Mouse (Mus musculus) CH12.LX (cell line): Measurements from ENCODE around the gene Yipf1. TPM values are rescaled to one million over a fixed set of nuclear protein-coding genes. Genes with fewer than 3 reads are reported as not detected.

Experiments used
- DNase-seq: peaks from one replicate; pipeline ENCODE4 v3.0.0-alpha.2; 2013; ENCODE audit errors: extremely low read depth
- H3K27ac ChIP-seq: 2 replicates; pipeline ENCODE4 v1.5.1; 2012; ENCODE audit warnings: low read depth, mild to moderate bottlenecking, control low read depth, moderate library complexity; ENCODE audit not compliant: insufficient read depth
- H3K27me3 ChIP-seq: replicated peaks from 2 replicates; pipeline ENCODE3; 2012; ENCODE audit warnings: inconsistent platforms
- H3K36me3 ChIP-seq, 2 experiments: replicated peaks in 1 of 2; 2 replicates each; pipeline versions ENCODE3 to v1.6.1; 2012; ENCODE audit warnings: inconsistent platforms in 1 of 2, low read length in 1 of 2, mild to moderate bottlenecking in 1 of 2, mixed read lengths in 1 of 2, moderate library complexity in 1 of 2; ENCODE audit not compliant: control insufficient read depth in 1 of 2, insufficient read depth in 1 of 2
- H3K4me1 ChIP-seq, 2 experiments: 2 replicates each; pipeline ENCODE4 v1.6.1; 2012; ENCODE audit warnings: inconsistent platforms in 1 of 2, moderate library complexity in 1 of 2; ENCODE audit not compliant: insufficient read depth in 2 of 2, control insufficient read depth in 1 of 2
- H3K4me2 ChIP-seq: 2 replicates; pipeline ENCODE4 v1.6.1; 2012; ENCODE audit warnings: low read depth, mild to moderate bottlenecking, control low read depth; ENCODE audit not compliant: poor library complexity, insufficient read depth, severe bottlenecking
- H3K4me3 ChIP-seq, 3 experiments: fragments of 150-350 bp in 1 of 3; sonication (generic) in 1 of 3; replicated peaks in 1 of 3; 2 replicates each; pipeline versions ENCODE3 to v1.5.1; 2011 to 2012; ENCODE audit warnings: low read depth in 2 of 3, low read length in 2 of 3, mild to moderate bottlenecking in 2 of 3, moderate library complexity in 2 of 3, control low read depth in 1 of 3, improper control_type of control experiment in 1 of 3, inconsistent platforms in 1 of 3, mixed read lengths in 1 of 3; ENCODE audit not compliant: poor library complexity in 1 of 3
- H3K79me2 ChIP-seq: replicated peaks from 2 replicates; pipeline ENCODE4 v1.6.1; 2012; ENCODE audit warnings: mild to moderate bottlenecking, moderate library complexity; ENCODE audit not compliant: control insufficient read depth, poor library complexity, insufficient read depth, severe bottlenecking; ENCODE audit errors: extremely low read depth
- H3K9ac ChIP-seq: 2 replicates; pipeline ENCODE4 v1.6.1; 2012; ENCODE audit warnings: low read depth, mild to moderate bottlenecking, control low read depth, moderate library complexity; ENCODE audit not compliant: insufficient read depth
- H3K9me3 ChIP-seq: replicated peaks from 2 replicates; pipeline ENCODE3; 2012; ENCODE audit warnings: low read length, inconsistent platforms, mixed read lengths
- CHD1 ChIP-seq: IDR thresholded peaks from 2 replicates; pipeline ENCODE4 v1.6.1; 2012; ENCODE audit warnings: low read depth, low read length, improper control_type of control experiment, inconsistent platforms
- CHD2 ChIP-seq: IDR thresholded peaks from 2 replicates; pipeline ENCODE4 v1.6.1; 2011; ENCODE audit warnings: low read length, improper control_type of control experiment
- CTCF ChIP-seq, 2 experiments: IDR thresholded peaks in 1 of 2; conservative IDR thresholded peaks in 1 of 2; 2 replicates each; pipeline ENCODE4 v1.5.1; 2011 to 2012; ENCODE audit warnings: low read depth in 2 of 2, low read length in 2 of 2, improper control_type of control experiment in 1 of 2, inconsistent platforms in 1 of 2, mild to moderate bottlenecking in 1 of 2, moderate library complexity in 1 of 2
- ELF1 ChIP-seq: IDR thresholded peaks from 2 replicates; pipeline ENCODE4 v1.6.1; 2014; ENCODE audit warnings: low read depth, mild to moderate bottlenecking, inconsistent platforms, low read length, improper control_type of control experiment
- ETS1 ChIP-seq: conservative IDR thresholded peaks from 2 replicates; pipeline ENCODE4 v1.6.1; 2012; ENCODE audit warnings: low read depth, mild to moderate bottlenecking, inconsistent platforms, low read length, improper control_type of control experiment, moderate library complexity
- GABPA ChIP-seq: IDR thresholded peaks from 2 replicates; pipeline ENCODE4 v1.6.1; 2012; ENCODE audit warnings: low read depth, low read length, improper control_type of control experiment, inconsistent platforms; ENCODE audit not compliant: insufficient replicate concordance
- HCFC1 ChIP-seq: IDR thresholded peaks from 2 replicates; pipeline ENCODE4 v1.6.1; 2012; ENCODE audit warnings: low read depth, mild to moderate bottlenecking, inconsistent platforms, low read length, improper control_type of control experiment
- IRF4 ChIP-seq: IDR thresholded peaks from 2 replicates; pipeline ENCODE4 v1.6.1; 2014; ENCODE audit warnings: low read depth, mild to moderate bottlenecking, inconsistent platforms, low read length, improper control_type of control experiment
- JUN ChIP-seq: IDR thresholded peaks from 2 replicates; pipeline ENCODE4 v1.6.1; 2011; ENCODE audit warnings: low read depth, mild to moderate bottlenecking, low read length, improper control_type of control experiment, moderate library complexity; ENCODE audit not compliant: insufficient read depth
- JUND ChIP-seq: conservative IDR thresholded peaks from 2 replicates; pipeline ENCODE4 v1.6.1; 2011; ENCODE audit warnings: low read depth, low read length, improper control_type of control experiment
- KAT2A ChIP-seq: IDR thresholded peaks from 2 replicates; pipeline ENCODE4 v1.6.1; 2012; ENCODE audit warnings: low read length, improper control_type of control experiment, inconsistent platforms; ENCODE audit not compliant: insufficient replicate concordance
- MAX ChIP-seq: IDR thresholded peaks from 2 replicates; pipeline ENCODE4 v1.6.1; 2011; ENCODE audit warnings: low read length, improper control_type of control experiment
- MAZ ChIP-seq: IDR thresholded peaks from 2 replicates; pipeline ENCODE4 v1.6.1; 2012; ENCODE audit warnings: low read depth, mild to moderate bottlenecking, inconsistent platforms, low read length, improper control_type of control experiment, moderate library complexity
- MEF2A ChIP-seq: IDR thresholded peaks from 2 replicates; pipeline ENCODE4 v1.6.1; 2014; ENCODE audit warnings: low read depth, mild to moderate bottlenecking, inconsistent platforms, low read length, improper control_type of control experiment, borderline replicate concordance
- MXI1 ChIP-seq: IDR thresholded peaks from 2 replicates; pipeline ENCODE4 v1.6.1; 2011; ENCODE audit warnings: mild to moderate bottlenecking, low read depth, low read length, improper control_type of control experiment
- MYC ChIP-seq: IDR thresholded peaks from 2 replicates; pipeline ENCODE4 v1.6.1; 2011; ENCODE audit warnings: low read depth, mild to moderate bottlenecking, improper control_type of control experiment, low read length
- NELFE ChIP-seq: IDR thresholded peaks from 2 replicates; pipeline ENCODE4 v1.6.1; 2011; ENCODE audit warnings: low read depth, low read length, improper control_type of control experiment
- NRF1 ChIP-seq: IDR thresholded peaks from 2 replicates; pipeline ENCODE4 v1.6.1; 2014; ENCODE audit warnings: low read depth, mild to moderate bottlenecking, inconsistent platforms, low read length, improper control_type of control experiment, moderate library complexity
- PAX5 ChIP-seq: IDR thresholded peaks from 2 replicates; pipeline ENCODE4 v1.6.1; 2012; ENCODE audit warnings: low read length, inconsistent platforms, mixed read lengths
- POLR2A ChIP-seq: IDR thresholded peaks from 2 replicates; pipeline ENCODE4 v1.6.1; 2011; ENCODE audit warnings: low read depth, mild to moderate bottlenecking, improper control_type of control experiment, low read length
- POLR2AphosphoS2 ChIP-seq: IDR thresholded peaks from 2 replicates; pipeline ENCODE4 v1.6.1; 2011; ENCODE audit warnings: low read depth, low read length, improper control_type of control experiment
- RAD21 ChIP-seq: IDR thresholded peaks from 2 replicates; pipeline ENCODE4 v1.6.1; 2011; ENCODE audit warnings: low read depth, mild to moderate bottlenecking, low read length, improper control_type of control experiment, moderate library complexity
- RCOR1 ChIP-seq: conservative IDR thresholded peaks from 2 replicates; pipeline ENCODE4 v1.6.1; 2012; ENCODE audit warnings: low read depth, mild to moderate bottlenecking, inconsistent platforms, low read length, improper control_type of control experiment
- SMC3 ChIP-seq: IDR thresholded peaks from 2 replicates; pipeline ENCODE4 v1.6.1; 2011; ENCODE audit warnings: low read depth, low read length, improper control_type of control experiment
- TBP ChIP-seq: conservative IDR thresholded peaks from 2 replicates; pipeline ENCODE4 v1.6.1; 2011; ENCODE audit warnings: low read depth, low read length, improper control_type of control experiment
- TCF12 ChIP-seq: IDR thresholded peaks from 2 replicates; pipeline ENCODE4 v1.6.1; 2014; ENCODE audit warnings: low read depth, mild to moderate bottlenecking, inconsistent platforms, low read length, improper control_type of control experiment
- UBTF ChIP-seq: IDR thresholded peaks from 2 replicates; pipeline ENCODE4 v1.6.1; 2012; ENCODE audit warnings: low read depth, mild to moderate bottlenecking, inconsistent platforms, low read length, improper control_type of control experiment, moderate library complexity
- USF2 ChIP-seq: conservative IDR thresholded peaks from 2 replicates; pipeline ENCODE4 v1.6.1; 2011; ENCODE audit warnings: low read depth, low read length, improper control_type of control experiment
- ZKSCAN1 ChIP-seq: IDR thresholded peaks from 2 replicates; pipeline ENCODE4 v1.6.1; 2012; ENCODE audit warnings: low read depth, inconsistent platforms, low read length, improper control_type of control experiment, borderline replicate concordance
- ZMIZ1 ChIP-seq: IDR thresholded peaks from 2 replicates; pipeline ENCODE4 v1.6.1; 2012; ENCODE audit warnings: low read depth, mild to moderate bottlenecking, inconsistent platforms, low read length, improper control_type of control experiment
- dilution Hi-C: fragments of 300-500 bp; cut with MboI; formaldehyde crosslinking; loops from 2 replicates; pipeline ENCODE4 v1.14.3; 2020; ENCODE audit warnings: low sequenced_read_pairs; ENCODE audit not compliant: extremely low pct_unique_long_range_greater_than_20kb, extremely low pct_ligation_motif_present
- in situ Hi-C: fragments of 300-500 bp; cut with MboI; formaldehyde crosslinking; loops from 3 replicates; pipeline ENCODE4 v1.14.3; 2019; ENCODE audit warnings: low sequenced_read_pairs, low pct_ligation_motif_present, low pct_unique_long_range_greater_than_20kb, mixed read lengths
- polyA plus RNA-seq: library from polyadenylated mRNA; unstranded; fragments of >175 nt; gene quantifications from 2 replicates; pipeline ENCODE4 v1.2.1, GENCODE M21; 2012; ENCODE audit warnings: low read depth; ENCODE audit not compliant: insufficient read length
- total RNA-seq, 2 experiments: library from RNA; depleted of rRNA; stranded (reverse); fragments of 300-350 nt in 1 of 2; fragments of >200 nt in 1 of 2; gene quantifications; 2 replicates each; pipeline ENCODE4 v1.2.3; 2012 to 2014

Yipf1 gene
- total and polyA plus RNA-seq, 3 experiments, result 47.2 to 60.5 (median 52.8) TPM

DNA sequence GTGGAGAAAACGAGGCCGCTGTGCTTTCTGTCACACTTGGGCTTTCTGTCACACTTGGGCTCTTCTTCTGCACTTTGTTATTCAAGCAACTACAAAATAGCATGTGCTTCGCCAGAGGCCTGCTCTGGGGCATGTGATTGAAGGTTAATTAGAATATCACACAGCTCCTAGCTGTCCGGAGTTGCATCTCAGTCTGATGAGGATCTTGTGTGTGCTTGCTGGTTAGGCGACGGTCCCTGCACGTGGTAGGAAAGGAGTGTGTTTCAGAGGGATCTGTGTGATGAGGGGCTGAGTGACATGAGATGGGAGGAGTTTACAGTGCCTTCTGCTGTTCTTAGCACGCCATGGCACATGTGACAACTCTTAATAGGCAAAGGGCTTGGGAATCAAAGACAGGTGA, 73.3 kb downstream of the Yipf1 start:
- no peak overlapping the region for H3K9ac ChIP-seq
- no peak overlapping the region for H3K4me2 ChIP-seq
- H3K4me1 ChIP-seq, result no peaks in the 10 kb centered on the region
- TF ChIP-seq JUN (no peak), PAX5 (no peak), ELF1 (no peak), JUND (no peak), RAD21 (no peak), USF2 (no peak), SMC3 (no peak), NELFE (no peak), MAZ (no peak), NRF1 (no peak), GABPA (no peak), CHD2 (no peak), TBP (no peak), KAT2A (no peak), POLR2AphosphoS2 (no peak), IRF4 (no peak), ZMIZ1 (no peak), MAX (no peak), ZKSCAN1 (no peak)
- DNase-seq, result no peak
- H3K4me3 ChIP-seq, result no peak overlapping the region
- H3K9me3 ChIP-seq, result no peaks in the 10 kb centered on the region
- peaks cover 72 to 89% of the 10 kb centered on the region in 2 experiments for H3K36me3 ChIP-seq
- H3K27me3 ChIP-seq, result no peaks in the 10 kb centered on the region
- dilution Hi-C loops (no loop called here), in situ Hi-C loops (no loop called here)
- H3K79me2 ChIP-seq, result no peaks in the 10 kb centered on the region; the same call in 1 of the 2 replicates
- no peak overlapping the region for H3K27ac ChIP-seq

DNA sequence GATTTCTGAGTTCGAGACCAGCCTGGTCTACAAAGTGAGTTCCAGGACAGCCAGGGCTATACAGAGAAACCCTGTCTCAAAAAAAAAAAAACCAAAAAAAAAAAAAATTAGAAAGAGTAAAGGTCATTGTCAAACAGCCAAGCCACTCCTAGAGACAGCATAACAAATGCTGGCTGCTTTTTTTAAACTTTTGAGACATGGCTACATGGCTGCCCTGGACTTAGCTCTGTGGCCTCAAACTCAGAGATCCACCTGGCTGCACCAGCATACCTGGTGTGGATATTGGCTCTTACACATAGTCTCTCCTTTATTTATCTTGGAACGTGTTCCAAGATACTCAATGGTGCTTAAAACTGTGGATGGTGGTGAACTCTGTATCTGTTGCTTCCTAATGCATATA, 74.1 kb downstream of the Yipf1 start:
- H3K27me3 ChIP-seq, result no peaks in the 10 kb centered on the region
- no peak overlapping the region for H3K9ac ChIP-seq
- no peak overlapping the region for H3K4me2 ChIP-seq
- no peak overlapping the region for H3K4me3 ChIP-seq
- peaks cover 71 to 89% of the 10 kb centered on the region in 2 experiments for H3K36me3 ChIP-seq
- H3K79me2 ChIP-seq, result no peaks in the 10 kb centered on the region; the same call in 1 of the 2 replicates
- DNase-seq, result no peak
- no peak for TF ChIP-seq GABPA
- no peak for TF ChIP-seq KAT2A
- no peak for TF ChIP-seq MEF2A
- TF ChIP-seq CTCF (conservative IDR thresholded peaks at IDR 0.05 in 1 of 2, IDR thresholded peaks at IDR 0.05 in 1 of 2; ENCODE audit: low read depth in 2 of 2, low read length in 2 of 2), result no peak
- TF ChIP-seq PAX5, result no peak
- no peak for TF ChIP-seq RCOR1
- no peak for TF ChIP-seq POLR2A
- TF ChIP-seq JUND, result no peak
- TF ChIP-seq ETS1, result no peak
- TF ChIP-seq RAD21, result no peak
- no peak for TF ChIP-seq TCF12
- TF ChIP-seq MAZ, result no peak
- TF ChIP-seq CHD1, result no peak
- TF ChIP-seq MYC, result no peak
- no peak for TF ChIP-seq UBTF
- no peak for TF ChIP-seq ELF1
- TF ChIP-seq MXI1, result no peak
- TF ChIP-seq HCFC1, result no peak
- dilution Hi-C loops, result no loop called here
- no peaks in the 10 kb centered on the region for H3K9me3 ChIP-seq
- H3K4me1 ChIP-seq, result no peaks in the 10 kb centered on the region
- in situ Hi-C loops, result no loop called here
- no peak overlapping the region for H3K27ac ChIP-seq
